ENCODE assay signal across 8 mouse cellular contexts in genomic region chr15:27583042-27583441, GRCm38 (mm10). TPM values are rescaled to one million over a fixed set of nuclear protein-coding genes. Genes with fewer than 3 reads are reported as not detected.
DNase-seq lines count a peak whose midpoint lies in the region; ATAC-seq and TF ChIP-seq lines count a peak whose summit lies in the region.

No protein-coding gene starts in this region.

- H3K9ac ChIP-seq in intestine, postnatal 0 days (ENCODE audit: low read depth, low read length): no peak overlapping the region
- H3K9ac ChIP-seq in intestine, embryonic 16.5 days (ENCODE audit: low read depth, low read length): no peak overlapping the region
- no peak overlapping the region for H3K9ac ChIP-seq in CH12.LX (ENCODE audit: insufficient read depth, low read depth)
- no peak overlapping the region for H3K9ac ChIP-seq in forebrain, postnatal 0 days

- peak; percentile 43 for DNase-seq in CH12.LX (ENCODE audit: extremely low read depth)
- DNase-seq in forebrain, postnatal 0 days: peak; percentile 58
- peak; percentile 71 to 79 for DNase-seq in kidney, postnatal 4 days
- peak; percentile 45 to 59 for DNase-seq in urinary bladder, postnatal 36 days (ENCODE audit: low spot score in 2 of 2)

- in situ Hi-C loops in CH12.LX (cut with MboI; ENCODE audit: low pct_ligation_motif_present, low pct_unique_long_range_greater_than_20kb, low sequenced_read_pairs): loop anchor here (5.0 kb wide), 1 partner anchor 256 kb away; no protein-coding TSS in a partner anchor

- no peak overlapping the region for H3K4me3 ChIP-seq in intestine, postnatal 0 days (ENCODE audit: low read depth, low read length)
- H3K4me3 ChIP-seq in intestine, embryonic 16.5 days (ENCODE audit: low read length): no peak overlapping the region
- H3K4me3 ChIP-seq in CH12.LX (replicated peaks in 1 of 3; ENCODE audit: low read depth in 2 of 3, low read length in 2 of 3, poor library complexity in 1 of 3): no peak overlapping the region
- H3K4me3 ChIP-seq in bone marrow macrophage, adult 2 months (ENCODE audit: insufficient read depth, low read length): no peak overlapping the region
- H3K4me3 ChIP-seq in forebrain, postnatal 0 days (ENCODE audit: low read depth, low read length): no peak overlapping the region

- H3K36me3 ChIP-seq in intestine, postnatal 0 days (ENCODE audit: control insufficient read depth, insufficient read depth): 0 out of 2 replicates have a peak, but pooled peaks cover 6% of the 10 kb centered on the region
- peaks cover 4% of the 10 kb centered on the region for H3K36me3 ChIP-seq in intestine, embryonic 16.5 days (ENCODE audit: control insufficient read depth, insufficient read depth, low read length)
- peaks cover 0 to 50% of the 10 kb centered on the region in 2 experiments for H3K36me3 ChIP-seq in CH12.LX (replicated peaks in 1 of 2; ENCODE audit: control insufficient read depth in 1 of 2, insufficient read depth in 1 of 2, low read length in 1 of 2)
- H3K36me3 ChIP-seq in forebrain, postnatal 0 days (ENCODE audit: insufficient read depth): peaks cover 35% of the 10 kb centered on the region

- no peak overlapping the region for H3K27ac ChIP-seq in intestine, postnatal 0 days (ENCODE audit: low read depth, low read length)
- H3K27ac ChIP-seq in intestine, embryonic 16.5 days (ENCODE audit: low read length): no peak overlapping the region
- H3K27ac ChIP-seq in CH12.LX (ENCODE audit: insufficient read depth, low read depth): no peak overlapping the region
- H3K27ac ChIP-seq in bone marrow macrophage, adult 2 months (ENCODE audit: insufficient read depth, low read depth, low read length): no peak overlapping the region
- H3K27ac ChIP-seq in forebrain, postnatal 0 days (ENCODE audit: low read depth, low read length): no peak overlapping the region

- H3K9me3 ChIP-seq in intestine, postnatal 0 days (ENCODE audit: control insufficient read depth): no peaks in the 10 kb centered on the region
- no peaks in the 10 kb centered on the region for H3K9me3 ChIP-seq in intestine, embryonic 16.5 days (ENCODE audit: control insufficient read depth, low read length)
- H3K9me3 ChIP-seq in CH12.LX (replicated peaks; ENCODE audit: low read length): no peaks in the 10 kb centered on the region
- no peaks in the 10 kb centered on the region for H3K9me3 ChIP-seq in forebrain, postnatal 0 days (ENCODE audit: low read length)

- no peaks in the 10 kb centered on the region for H3K79me2 ChIP-seq in CH12.LX (replicated peaks; ENCODE audit: control insufficient read depth, extremely low read depth, insufficient read depth, poor library complexity, severe bottlenecking)

- TF ChIP-seq CTCF in intestine, postnatal 0 days (IDR thresholded peaks at IDR 0.05; ENCODE audit: low read depth): peak; percentile 82
- TF ChIP-seq CTCF in CH12.LX (conservative IDR thresholded peaks at IDR 0.05 in 1 of 2, IDR thresholded peaks at IDR 0.05 in 1 of 2; ENCODE audit: low read depth in 2 of 2, low read length in 2 of 2): peak; percentile 46 to 61; a peak in 3 of 4 replicates
- peak; percentile 28; the same call in 1 of the 2 replicates for TF ChIP-seq CTCF in bone marrow macrophage, adult 2 months (IDR thresholded peaks at IDR 0.05; ENCODE audit: low read depth, low read length)
- peak; percentile 67 for TF ChIP-seq CTCF in forebrain, postnatal 0 days (IDR thresholded peaks at IDR 0.05; ENCODE audit: low read depth)

- no peaks in the 10 kb centered on the region for H3K27me3 ChIP-seq in intestine, postnatal 0 days (replicated peaks; ENCODE audit: control insufficient read depth, insufficient read depth, low read length)
- H3K27me3 ChIP-seq in intestine, embryonic 16.5 days (replicated peaks; ENCODE audit: control insufficient read depth, insufficient read depth, low read length): no peaks in the 10 kb centered on the region
- H3K27me3 ChIP-seq in CH12.LX (replicated peaks): no peaks in the 10 kb centered on the region
- H3K27me3 ChIP-seq in forebrain, postnatal 0 days (ENCODE audit: insufficient read depth, low read length): no peaks in the 10 kb centered on the region

- no peak for ATAC-seq in intestine, postnatal 0 days
- no peak for ATAC-seq in intestine, embryonic 16.5 days
- ATAC-seq in forebrain, postnatal 0 days: peak; percentile 44; the same call in 1 of the 2 replicates
- peak; percentile 74 for ATAC-seq in megakaryocyte progenitor cell, adult 5-6 weeks (replicated peaks; ENCODE audit: poor library complexity)

- no peak overlapping the region for H3K4me2 ChIP-seq in intestine, postnatal 0 days (replicated peaks; ENCODE audit: low read depth)
- H3K4me2 ChIP-seq in intestine, embryonic 16.5 days (ENCODE audit: low read depth, low read length): no peak overlapping the region
- H3K4me2 ChIP-seq in CH12.LX (ENCODE audit: insufficient read depth, low read depth, poor library complexity, severe bottlenecking): no peak overlapping the region
- H3K4me2 ChIP-seq in forebrain, postnatal 0 days (ENCODE audit: low read depth): no peak overlapping the region

- TF ChIP-seq RAD21 in CH12.LX (IDR thresholded peaks at IDR 0.05; ENCODE audit: low read depth, low read length): peak; percentile 64

- no peaks in the 10 kb centered on the region for H3K4me1 ChIP-seq in intestine, postnatal 0 days (replicated peaks; ENCODE audit: control insufficient read depth, insufficient read depth, low read length)
- H3K4me1 ChIP-seq in intestine, embryonic 16.5 days (ENCODE audit: control insufficient read depth, insufficient read depth, low read length): no peaks in the 10 kb centered on the region
- peaks cover 7 to 42% of the 10 kb centered on the region in 2 experiments; a peak in 3 of 4 replicates for H3K4me1 ChIP-seq in CH12.LX (ENCODE audit: control insufficient read depth in 1 of 2, insufficient read depth in 2 of 2)
- H3K4me1 ChIP-seq in bone marrow macrophage, adult 2 months (ENCODE audit: control insufficient read depth, insufficient read depth, low read length): no peaks in the 10 kb centered on the region; the same call in 1 of the 2 replicates
- no peaks in the 10 kb centered on the region for H3K4me1 ChIP-seq in forebrain, postnatal 0 days (ENCODE audit: insufficient read depth)

- WGBS in intestine, postnatal 0 days: 68% methylated on average over 4 of the region's 4 CpGs
- 76% methylated on average over 4 of the region's 4 CpGs for WGBS in intestine, embryonic 16.5 days
- 81% methylated on average over 4 of the region's 4 CpGs for WGBS in forebrain, postnatal 0 days

- dilution Hi-C loops in CH12.LX (cut with MboI; ENCODE audit: extremely low pct_ligation_motif_present, extremely low pct_unique_long_range_greater_than_20kb, low sequenced_read_pairs): no loop called here

- TF ChIP-seq POLR2A in CH12.LX (IDR thresholded peaks at IDR 0.05; ENCODE audit: low read depth, low read length): no peak
- TF ChIP-seq POLR2A in bone marrow macrophage, adult 2 months (IDR thresholded peaks at IDR 0.05; ENCODE audit: borderline replicate concordance, low read depth, low read length): no peak

- TF ChIP-seq EP300 in CH12.LX (IDR thresholded peaks at IDR 0.05; ENCODE audit: low read length): no peak

TF ChIP-seq in CH12.LX, 34 proteins besides CTCF, POLR2A, EP300 and RAD21:
- TF ChIP-seq SMC3 (IDR thresholded peaks at IDR 0.05; ENCODE audit: low read depth, low read length) (peak; percentile 61), JUN (IDR thresholded peaks at IDR 0.05; ENCODE audit: insufficient read depth, low read depth, low read length) (no peak), ZKSCAN1 (IDR thresholded peaks at IDR 0.05; ENCODE audit: borderline replicate concordance, low read depth, low read length) (no peak)

RNA-seq across cellular contexts. Expression of gene Otulin, which starts 47.5 kb away (rescaled TPM):
- 29.9 and 30.8 TPM in 2 replicates for polyA plus RNA-seq in intestine, postnatal 0 days (2015; fragmentation: Nextera tagmentation; extraction: Ambion mirVana)
- polyA plus RNA-seq in intestine, embryonic 16.5 days (2015; fragmentation: Nextera tagmentation; extraction: Ambion mirVana): 4.7 and 17.1 TPM in 2 replicates
- total RNA-seq in CH12.LX (2012; rRNA removed) (40.0 and 51.2 TPM in 2 replicates), CH12.LX (2014; rRNA removed) (80.2 and 84.6 TPM in 2 replicates)
- 84.8 and 91.0 TPM in 2 replicates for polyA plus RNA-seq in CH12.LX (2012; ENCODE audit: insufficient read length, low read depth)
- polyA plus RNA-seq in bone marrow macrophage, adult 2 months (2012; ENCODE audit: insufficient read depth, insufficient read length, missing spikeins): 98.6 and 100 TPM in 2 replicates
- total RNA-seq in forebrain, postnatal 0 days (2014; rRNA removed): 26.5 and 27.4 TPM in 2 replicates
- 25.1 and 28.5 TPM in 2 replicates for polyA plus RNA-seq in forebrain, postnatal 0 days (2015; fragmentation: Nextera tagmentation; extraction: Ambion mirVana)
- 71.6 and 72.0 TPM in 2 replicates for total RNA-seq in megakaryocyte progenitor cell, adult 5-6 weeks (2015)
- total RNA-seq in megakaryocyte progenitor cell, adult 5-6 weeks (2017): 35.4 and 42.0 TPM in 2 replicates

Comparison
In these comparisons a context has a peak if more than half of its experiments do, and no peak if none do; other contexts are left out.
1. ATAC-seq: peak in forebrain, postnatal 0 days (single experiment) and megakaryocyte progenitor cell, adult 5-6 weeks (single experiment); none in intestine, postnatal 0 days (single experiment) and intestine, embryonic 16.5 days (single experiment).
2. CTCF ChIP-seq: peak in every context shown above with its lines; median percentile 82 in intestine, postnatal 0 days; 67 in forebrain, postnatal 0 days; 54 in CH12.LX; 28 in bone marrow macrophage, adult 2 months.
3. Peak in every context shown above with its lines, with median percentiles within 50 percentile points of each other: DNase-seq.